Mouse (Mus musculus): Measurements from ENCODE around the gene Ighmbp2. TPM values are rescaled to one million over a fixed set of nuclear protein-coding genes. Genes with fewer than 3 reads are reported as not detected.
"Not testable (repeated sequence)": the region's sequence is repeated elsewhere in the genome, so short reads cannot be mapped to it uniquely, and the experiment has no call there.

Gene Ighmbp2
- polyA plus RNA-seq, 1 experiment, result 6.3 TPM

DNA sequence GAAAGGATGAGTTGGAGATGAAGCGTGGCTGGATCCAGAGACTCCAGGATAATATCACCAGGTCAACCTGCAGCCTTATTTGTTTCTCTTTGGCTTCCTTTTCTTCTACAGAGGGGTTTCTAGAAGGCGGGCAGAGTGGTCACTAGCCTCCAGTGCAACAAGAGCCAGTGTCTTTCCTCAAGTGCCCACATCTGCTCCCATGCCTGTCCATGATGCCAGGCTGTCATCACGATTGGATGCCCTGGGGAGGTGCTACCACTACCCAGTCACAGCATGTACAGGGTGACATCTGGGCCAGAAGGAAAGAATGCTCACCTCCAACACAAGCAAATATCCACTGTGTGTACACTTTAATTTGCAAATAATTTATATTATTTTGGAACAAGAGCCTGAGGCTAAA is 22.2 kb downstream of the Ighmbp2 start:
- no peaks in the 10 kb centered on the region for H3K27me3 ChIP-seq (ENCODE audit: control insufficient read depth, insufficient read depth, insufficient read length)
- H3ac ChIP-seq (ENCODE audit: control insufficient read depth, insufficient read length), result no peak overlapping the region
- H3K4me3 ChIP-seq, result no peak overlapping the region
- no peak overlapping the region for H3K4me2 ChIP-seq (ENCODE audit: low read depth)
- TF ChIP-seq MAX (IDR thresholded peaks at IDR 0.05; ENCODE audit: low read depth) (no peak), SRF (IDR thresholded peaks at IDR 0.05; ENCODE audit: control insufficient read depth, insufficient read length, low read depth) (no peak), POLR2AphosphoS2 (IDR thresholded peaks at IDR 0.05; ENCODE audit: insufficient read length, low read depth) (no peak), POLR2A (IDR thresholded peaks at IDR 0.05; ENCODE audit: insufficient read length, low read depth) (no peak), TCF3 (IDR thresholded peaks at IDR 0.05; ENCODE audit: insufficient read length, low read depth) (no peak), E2F4 (IDR thresholded peaks at IDR 0.05; ENCODE audit: insufficient read depth) (no peak), MYOD1 (IDR thresholded peaks at IDR 0.05; ENCODE audit: control insufficient read depth in 1 of 3, insufficient read length in 2 of 3, low read depth in 2 of 3) (no peak), CEBPB (IDR thresholded peaks at IDR 0.05; ENCODE audit: insufficient read depth, poor library complexity, severe bottlenecking) (no peak), TCF12 (IDR thresholded peaks at IDR 0.05; ENCODE audit: insufficient read depth, poor library complexity, severe bottlenecking) (no peak)
- no peaks in the 10 kb centered on the region for H3K36me3 ChIP-seq (ENCODE audit: control insufficient read depth, insufficient read depth)
- H3K79me2 ChIP-seq (ENCODE audit: control insufficient read depth, insufficient read depth), result no peaks in the 10 kb centered on the region

DNA sequence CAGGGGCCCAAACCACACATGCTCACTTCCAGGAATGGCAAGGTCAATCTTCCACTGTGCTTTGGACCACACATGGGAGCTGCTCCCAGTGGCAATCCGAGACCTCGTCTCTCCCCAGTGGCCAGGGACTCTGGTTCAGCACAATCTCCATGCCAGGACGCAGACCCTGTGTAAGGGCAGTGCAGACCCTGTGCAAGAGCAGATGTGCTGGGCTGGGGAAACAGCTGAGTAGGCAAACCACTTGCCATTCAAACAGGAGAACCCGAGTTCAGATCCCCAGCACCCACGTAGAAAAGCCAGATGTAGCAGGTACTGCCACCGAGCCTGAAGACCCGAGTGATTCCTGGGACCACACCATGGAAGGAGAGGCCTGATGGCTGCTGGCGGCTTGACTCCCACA is 22.8 kb downstream of the Ighmbp2 start:
- Histone ChIP-seq H3K4me3 (no peak overlapping the region), H3K79me2 (ENCODE audit: control insufficient read depth, insufficient read depth) (no peaks in the 10 kb centered on the region), H3K36me3 (ENCODE audit: control insufficient read depth, insufficient read depth) (no peaks in the 10 kb centered on the region), H3ac (ENCODE audit: control insufficient read depth, insufficient read length) (no peak overlapping the region), H3K27me3 (ENCODE audit: control insufficient read depth, insufficient read depth, insufficient read length) (no peaks in the 10 kb centered on the region), H3K4me2 (ENCODE audit: low read depth) (no peak overlapping the region)
- TF ChIP-seq TCF3 (IDR thresholded peaks at IDR 0.05; ENCODE audit: insufficient read length, low read depth) (no peak), USF1 (IDR thresholded peaks at IDR 0.05; ENCODE audit: low read depth) (no peak), MAX (IDR thresholded peaks at IDR 0.05; ENCODE audit: low read depth) (no peak), MYOG (IDR thresholded peaks at IDR 0.05; ENCODE audit: control insufficient read depth in 1 of 3, insufficient read depth in 1 of 3, insufficient read length in 2 of 3, low read depth in 2 of 3) (no peak), CEBPB (IDR thresholded peaks at IDR 0.05; ENCODE audit: insufficient read depth, poor library complexity, severe bottlenecking) (no peak), TCF12 (IDR thresholded peaks at IDR 0.05; ENCODE audit: insufficient read depth, poor library complexity, severe bottlenecking) (no peak), SRF (IDR thresholded peaks at IDR 0.05; ENCODE audit: control insufficient read depth, insufficient read length, low read depth) (no peak), E2F4 (IDR thresholded peaks at IDR 0.05; ENCODE audit: insufficient read depth) (no peak), POLR2AphosphoS2 (IDR thresholded peaks at IDR 0.05; ENCODE audit: insufficient read length, low read depth) (no peak), MYOD1 (IDR thresholded peaks at IDR 0.05; ENCODE audit: control insufficient read depth in 1 of 3, insufficient read length in 2 of 3, low read depth in 2 of 3) (no peak)

- H3K79me2 ChIP-seq (ENCODE audit: control insufficient read depth, insufficient read depth); H3K4me2 ChIP-seq (ENCODE audit: low read depth); H3K36me3 ChIP-seq (ENCODE audit: control insufficient read depth, insufficient read depth); H3ac ChIP-seq (ENCODE audit: control insufficient read depth, insufficient read length); H3K27me3 ChIP-seq (ENCODE audit: control insufficient read depth, insufficient read depth, insufficient read length); H3K4me3 ChIP-seq: not testable (repeated sequence)
Measured at GRCm38 (mm10) chr19:3225261-3225660, 57.6 kb downstream of the Ighmbp2 start.

- not testable (repeated sequence) for H3K4me3 ChIP-seq; H3K27me3 ChIP-seq (ENCODE audit: control insufficient read depth, insufficient read depth, insufficient read length); H3ac ChIP-seq (ENCODE audit: control insufficient read depth, insufficient read length); H3K36me3 ChIP-seq (ENCODE audit: control insufficient read depth, insufficient read depth); H3K4me2 ChIP-seq (ENCODE audit: low read depth); H3K79me2 ChIP-seq (ENCODE audit: control insufficient read depth, insufficient read depth)
Measured at GRCm38 (mm10) chr19:3214937-3215336, 67.9 kb downstream of the Ighmbp2 start.

Other genes with a start within 250 kb of the Ighmbp2 start
- 81.2 TPM for gene Mrpl21, start 116 bp downstream of the Ighmbp2 start, polyA plus RNA-seq (2012; fragmentation: generic; extraction: Trizol)
- 13.5 TPM for gene Cpt1a, start 39.3 kb upstream of the Ighmbp2 start, polyA plus RNA-seq (2012; fragmentation: generic; extraction: Trizol)
- gene Tesmin, start 105.8 kb upstream of the Ighmbp2 start, polyA plus RNA-seq (2012; fragmentation: generic; extraction: Trizol), result 0.19 TPM
- not detected for gene Gal, start 131.5 kb upstream of the Ighmbp2 start, polyA plus RNA-seq (2012; fragmentation: generic; extraction: Trizol)

All from myocyte (in vitro differentiated cells).